9 mouse cellular contexts compared by ENCODE assay signal in the genomic region with DNA sequence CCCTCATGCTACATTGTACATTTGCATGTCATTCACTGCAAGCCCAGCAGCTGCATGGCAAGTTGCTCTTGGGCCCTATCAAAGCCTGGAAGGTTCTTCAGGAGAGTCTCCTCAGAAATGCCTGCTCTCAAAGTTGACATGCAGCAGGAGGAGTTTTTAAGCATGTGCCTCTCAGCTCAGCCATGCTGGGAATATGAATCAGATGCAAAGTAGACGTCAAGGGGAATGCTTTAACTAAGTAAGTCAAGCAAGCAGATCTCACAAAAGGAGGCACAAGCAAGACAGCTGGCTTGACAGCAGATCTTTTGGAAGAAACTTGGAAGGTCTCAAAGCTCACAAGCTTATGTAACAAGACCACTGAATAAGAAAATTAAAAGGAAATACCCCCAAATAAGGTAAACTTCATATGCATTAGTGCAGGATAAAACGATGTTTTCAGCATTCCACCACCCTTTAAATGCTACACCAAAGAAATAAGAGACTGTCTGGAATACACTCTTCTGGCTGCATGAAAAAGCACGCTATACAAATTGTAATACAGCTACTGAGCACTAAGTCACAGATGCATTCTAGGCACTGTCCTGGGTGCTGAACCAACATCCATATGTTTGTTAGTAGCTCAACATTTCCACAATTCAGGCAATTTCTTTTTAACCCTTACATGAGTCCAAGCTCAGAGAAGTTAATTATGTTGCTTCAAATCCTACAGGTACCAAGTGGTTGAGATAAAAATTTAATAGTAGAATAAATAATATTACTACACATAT.
DNase-seq lines count a peak whose midpoint lies in the region; ATAC-seq and TF ChIP-seq lines count a peak whose summit lies in the region.
"Had no signal": no experiment of that assay in that cellular context is flagged by ENCODE, and none has a peak within 500 bp of the region (broad histone marks: within the 10 kb centered on the region; RNA-seq: fewer than 3 reads in every experiment).

No protein-coding gene starts in this region.

- no peak overlapping the region for H3K4me2 ChIP-seq in kidney, embryonic 15.5 days
- no peak overlapping the region for H3K4me2 ChIP-seq in limb, embryonic 14.5 days (replicated peaks; ENCODE audit: low read depth, low read length, severe bottlenecking)

- no peaks in the 10 kb centered on the region for H3K36me3 ChIP-seq in kidney, embryonic 15.5 days
- H3K36me3 ChIP-seq in limb, embryonic 14.5 days (ENCODE audit: control insufficient read depth, insufficient read depth, low read length), result no peaks in the 10 kb centered on the region
- H3K36me3 ChIP-seq in thymus, adult 2 months (ENCODE audit: control insufficient read depth, insufficient read depth, low read length), result no peaks in the 10 kb centered on the region

- H3K9me3 ChIP-seq in kidney, embryonic 15.5 days (replicated peaks), result no peaks in the 10 kb centered on the region
- H3K9me3 ChIP-seq in limb, embryonic 14.5 days (ENCODE audit: control insufficient read depth, low read length), result no peaks in the 10 kb centered on the region

- H3K27ac ChIP-seq in kidney, embryonic 15.5 days, result no peak overlapping the region
- no peak overlapping the region for H3K27ac ChIP-seq in limb, embryonic 14.5 days (replicated peaks; ENCODE audit: low read depth, low read length)
- H3K27ac ChIP-seq in thymus, adult 2 months (ENCODE audit: control insufficient read depth, insufficient read depth, low read length), result no peak overlapping the region

- no peaks in the 10 kb centered on the region for H3K4me1 ChIP-seq in kidney, embryonic 15.5 days
- no peaks in the 10 kb centered on the region for H3K4me1 ChIP-seq in limb, embryonic 14.5 days (ENCODE audit: control insufficient read depth, insufficient read depth, low read length)
- no peaks in the 10 kb centered on the region for H3K4me1 ChIP-seq in thymus, adult 2 months (replicated peaks; ENCODE audit: control insufficient read depth, insufficient read depth, low read length)
- H3K4me1 ChIP-seq in lung, adult 2 months (ENCODE audit: control insufficient read depth, insufficient read depth, low read length), result no peaks in the 10 kb centered on the region

- TF ChIP-seq POLR2A in limb, embryonic 14.5 days (IDR thresholded peaks at IDR 0.05; ENCODE audit: borderline replicate concordance, extremely low read depth, insufficient read depth, insufficient read length), result no peak
- TF ChIP-seq POLR2A in thymus, adult 2 months (IDR thresholded peaks at IDR 0.05; ENCODE audit: control insufficient read depth, extremely low read depth, insufficient read depth, low read length, poor library complexity), result no peak
- TF ChIP-seq POLR2A in lung, adult 2 months (IDR thresholded peaks at IDR 0.05; ENCODE audit: borderline replicate concordance, extremely low read depth, low read depth, low read length), result no peak

- H3K4me3 ChIP-seq in kidney, embryonic 15.5 days (replicated peaks), result no peak overlapping the region
- no peak overlapping the region for H3K4me3 ChIP-seq in limb, embryonic 14.5 days (replicated peaks; ENCODE audit: low read length)
- H3K4me3 ChIP-seq in thymus, adult 2 months (ENCODE audit: control insufficient read depth, insufficient read depth, low read length), result no peak overlapping the region
- H3K4me3 ChIP-seq in lung, adult 2 months (replicated peaks; ENCODE audit: extremely low read depth, low read depth, low read length), result no peak overlapping the region

- no peaks in the 10 kb centered on the region for H3K27me3 ChIP-seq in kidney, embryonic 15.5 days
- no peaks in the 10 kb centered on the region for H3K27me3 ChIP-seq in limb, embryonic 14.5 days (ENCODE audit: control insufficient read depth, insufficient read depth, low read length)
- H3K27me3 ChIP-seq in thymus, adult 2 months (ENCODE audit: control insufficient read depth, insufficient read depth, low read length), result no peaks in the 10 kb centered on the region

- peak; percentile 16 for DNase-seq in kidney, postnatal 10 days
- DNase-seq in ES-CJ7 (ENCODE audit: low read depth, low spot score) (peak; percentile 9), R1 (ENCODE audit: low read depth, low spot score) (peak; percentile 26)
- peak; percentile 72 for DNase-seq in limb, embryonic 14.5 days (ENCODE audit: low spot score)
- DNase-seq in thymus, adult 2 months, result no peak
- no peak for DNase-seq in lung, adult 2 months
- DNase-seq: liver; lung, postnatal 36 days had no signal

- no peak for TF ChIP-seq CTCF in thymus, adult 2 months (IDR thresholded peaks at IDR 0.05; ENCODE audit: borderline replicate concordance, control insufficient read depth, extremely low read depth, insufficient read depth, low read length, poor library complexity)
- TF ChIP-seq CTCF in lung, adult 2 months (IDR thresholded peaks at IDR 0.05; ENCODE audit: insufficient read depth, low read length), result no peak

- no peak overlapping the region for H3K9ac ChIP-seq in kidney, embryonic 15.5 days
- no peak overlapping the region for H3K9ac ChIP-seq in limb, embryonic 14.5 days (ENCODE audit: low read depth, low read length, severe bottlenecking)

- ATAC-seq in kidney, embryonic 15.5 days (replicated peaks; ENCODE audit: low FRiP score), result no peak
- no peak for ATAC-seq in limb, embryonic 14.5 days (ENCODE audit: low FRiP score, low read depth)

- 42% methylated on average over 3 of the region's 3 CpGs for WGBS in kidney, embryonic 15.5 days
- WGBS in limb, embryonic 14.5 days, result 47% methylated on average over 3 of the region's 3 CpGs
- WGBS in thymus, adult 2 months, result 69% methylated on average over 3 of the region's 3 CpGs
- 42% methylated on average over 3 of the region's 3 CpGs for WGBS in lung, adult 2 months

Comparison
In these comparisons a context has a peak if more than half of its experiments do, and no peak if none do; other contexts are left out.
1. DNase-seq: peak in kidney, postnatal 10 days (single experiment), ES-CJ7 (single experiment), R1 (single experiment) and limb, embryonic 14.5 days (single experiment); none in thymus, adult 2 months (single experiment) and lung, adult 2 months (single experiment).